In the genomic region with DNA sequence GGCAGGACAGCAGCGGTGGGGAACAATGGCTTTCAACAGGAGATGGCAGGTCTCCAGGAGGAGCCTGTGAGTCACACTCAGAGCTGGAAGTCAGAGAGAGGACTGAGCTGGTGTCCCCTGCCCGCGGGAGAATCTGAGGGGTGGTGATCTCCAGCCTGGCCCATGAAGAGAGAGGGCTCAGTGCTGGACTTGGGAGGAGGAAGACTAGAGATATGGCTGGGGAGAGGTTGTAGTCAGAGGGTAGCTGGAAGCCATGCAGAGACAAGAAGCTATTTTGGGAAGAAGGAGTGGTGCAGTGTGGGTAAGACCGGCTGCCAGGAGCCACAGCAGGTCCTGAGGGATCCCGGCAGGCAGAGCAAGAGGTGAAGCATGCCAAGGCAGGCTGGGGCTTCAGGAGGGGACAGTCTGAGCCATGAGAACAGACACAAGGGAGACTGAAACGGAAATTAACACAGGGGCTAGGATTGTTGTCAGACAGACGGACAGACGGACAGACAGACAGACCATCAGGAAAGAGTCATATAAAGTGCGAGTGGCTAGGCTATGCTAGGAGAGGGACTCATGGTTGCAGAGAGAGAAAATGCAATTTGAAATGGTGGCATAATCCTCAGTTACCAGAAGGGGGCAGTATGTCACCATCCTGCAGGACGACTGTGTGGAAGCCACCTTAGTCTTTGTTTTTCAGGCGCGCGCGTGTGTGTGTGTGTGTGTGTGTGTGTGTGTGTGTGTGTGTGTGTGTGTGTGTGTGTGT, we compare ENCODE assay signal across 9 mouse cellular contexts. TPM values are rescaled to one million over a fixed set of nuclear protein-coding genes. Genes with fewer than 3 reads are reported as not detected.
DNase-seq lines count a peak whose midpoint lies in the region; ATAC-seq and TF ChIP-seq lines count a peak whose summit lies in the region.
"Had no signal": no experiment of that assay in that cellular context is flagged by ENCODE, and none has a peak within 500 bp of the region (broad histone marks: within the 10 kb centered on the region; RNA-seq: fewer than 3 reads in every experiment).

No protein-coding gene starts in this region.

- peak; percentile 64 to 69 for DNase-seq in right cerebral cortex, postnatal 10 days (ENCODE audit: low spot score in 2 of 2)
- DNase-seq in right cerebral cortex, adult 18-20 months: no peak
- peak; percentile 79 for DNase-seq in embryonic facial prominence, embryonic 14.5 days (ENCODE audit: low spot score)
- DNase-seq in left cerebral cortex, postnatal 25 days (ENCODE audit: low spot score in 2 of 2): peak; percentile 46 to 65
- peak; percentile 77 for DNase-seq in midbrain, postnatal 0 days (ENCODE audit: low spot score)
- DNase-seq in urinary bladder, adult 2 months (ENCODE audit: low spot score): no peak

- no peak for TF ChIP-seq POLR2A in bone marrow, adult 2 months (IDR thresholded peaks at IDR 0.05; ENCODE audit: borderline replicate concordance, control insufficient read depth, low read depth, low read length)

- H3K4me2 ChIP-seq in embryonic facial prominence, embryonic 14.5 days (ENCODE audit: low read depth, low read length): no peak overlapping the region
- H3K4me2 ChIP-seq in heart, embryonic 14.5 days (ENCODE audit: low read length): peak overlapping the region; percentile 61
- no peak overlapping the region for H3K4me2 ChIP-seq in midbrain, postnatal 0 days (ENCODE audit: low read depth, low read length, poor library complexity, severe bottlenecking)

- WGBS in bone marrow, adult 2 months: 15% methylated on average over 14 of the region's 14 CpGs
- 22% methylated on average over 14 of the region's 14 CpGs for WGBS in embryonic facial prominence, embryonic 14.5 days
- 5% methylated on average over 14 of the region's 14 CpGs for WGBS in heart, embryonic 14.5 days
- 27% methylated on average over 10 of the region's 14 CpGs for WGBS in midbrain, postnatal 0 days

- no peaks in the 10 kb centered on the region for H3K36me3 ChIP-seq in embryonic facial prominence, embryonic 14.5 days (ENCODE audit: control insufficient read depth, insufficient read depth, low read length)
- no peaks in the 10 kb centered on the region for H3K36me3 ChIP-seq in heart, embryonic 14.5 days (ENCODE audit: control insufficient read depth, insufficient read depth, low read length)
- no peaks in the 10 kb centered on the region for H3K36me3 ChIP-seq in midbrain, postnatal 0 days (ENCODE audit: insufficient read depth, low read length)

- intact Hi-C loops in left cerebral cortex, postnatal 25 days (cut with DNase I): loop anchor here (1.0 to 2.0 kb wide), 2 partner anchors 45 to 71 kb away; no protein-coding TSS in a partner anchor

- no peaks in the 10 kb centered on the region for H3K27me3 ChIP-seq in embryonic facial prominence, embryonic 14.5 days (replicated peaks; ENCODE audit: control insufficient read depth, insufficient read depth, low read length)
- H3K27me3 ChIP-seq in heart, embryonic 14.5 days (ENCODE audit: control insufficient read depth, insufficient read depth, low read length): no peaks in the 10 kb centered on the region
- no peaks in the 10 kb centered on the region for H3K27me3 ChIP-seq in midbrain, postnatal 0 days (ENCODE audit: insufficient read depth, low read length)

- H3K9ac ChIP-seq in embryonic facial prominence, embryonic 14.5 days (ENCODE audit: low read depth, low read length): no peak overlapping the region
- peak overlapping the region; percentile 66 for H3K9ac ChIP-seq in heart, embryonic 14.5 days (ENCODE audit: low read length)
- no peak overlapping the region for H3K9ac ChIP-seq in midbrain, postnatal 0 days (replicated peaks; ENCODE audit: low read length, poor library complexity, severe bottlenecking)

- peak; percentile 83 for TF ChIP-seq CTCF in bone marrow, adult 2 months (IDR thresholded peaks at IDR 0.05; ENCODE audit: control insufficient read depth, insufficient read depth, low read length)
- TF ChIP-seq CTCF in midbrain, postnatal 0 days (IDR thresholded peaks at IDR 0.05): peak; percentile 89

- no peak overlapping the region for H3K4me3 ChIP-seq in bone marrow, adult 2 months (replicated peaks; ENCODE audit: control insufficient read depth, low read depth, low read length)
- H3K4me3 ChIP-seq in embryonic facial prominence, embryonic 14.5 days (ENCODE audit: low read depth, low read length): no peak overlapping the region
- H3K4me3 ChIP-seq in heart, embryonic 14.5 days (ENCODE audit: control insufficient read depth in 1 of 2, insufficient read depth in 1 of 2, low read depth in 1 of 2, low read length in 2 of 2): peak overlapping the region; percentile 18 to 20; a peak in 2 of 4 replicates
- H3K4me3 ChIP-seq in midbrain, postnatal 0 days (ENCODE audit: low read depth, low read length): no peak overlapping the region

- H3K4me1 ChIP-seq in bone marrow, adult 2 months (ENCODE audit: control insufficient read depth, insufficient read depth, low read length): no peaks in the 10 kb centered on the region; the same call in 1 of the 2 replicates
- no peaks in the 10 kb centered on the region; the same call in 1 of the 2 replicates for H3K4me1 ChIP-seq in embryonic facial prominence, embryonic 14.5 days (ENCODE audit: control insufficient read depth, insufficient read depth, low read length)
- peaks cover 32 to 35% of the 10 kb centered on the region in 2 experiments for H3K4me1 ChIP-seq in heart, embryonic 14.5 days (ENCODE audit: control insufficient read depth in 2 of 2, insufficient read depth in 2 of 2, low read length in 2 of 2)
- no peaks in the 10 kb centered on the region for H3K4me1 ChIP-seq in midbrain, postnatal 0 days (ENCODE audit: insufficient read depth, low read length)

- no peaks in the 10 kb centered on the region for H3K9me3 ChIP-seq in embryonic facial prominence, embryonic 14.5 days (ENCODE audit: control insufficient read depth, low read length)
- no peaks in the 10 kb centered on the region for H3K9me3 ChIP-seq in heart, embryonic 14.5 days (ENCODE audit: control insufficient read depth, low read length)
- H3K9me3 ChIP-seq in midbrain, postnatal 0 days (ENCODE audit: low read length): no peaks in the 10 kb centered on the region

- 0 out of 2 replicates have a peak, but pooled peaks have one; percentile 63 for ATAC-seq in embryonic facial prominence, embryonic 14.5 days (ENCODE audit: low read depth)
- peak; percentile 62 for ATAC-seq in heart, embryonic 14.5 days (ENCODE audit: insufficient number of reproducible peaks, insufficient read depth, low FRiP score, low read depth)
- no peak for ATAC-seq in midbrain, postnatal 0 days (ENCODE audit: low FRiP score)

- no peak overlapping the region for H3K27ac ChIP-seq in bone marrow, adult 2 months (ENCODE audit: control insufficient read depth, insufficient read depth, low read depth, low read length, poor library complexity)
- no peak overlapping the region for H3K27ac ChIP-seq in embryonic facial prominence, embryonic 14.5 days (replicated peaks; ENCODE audit: low read depth, low read length)
- H3K27ac ChIP-seq in heart, embryonic 14.5 days (replicated peaks in 1 of 2; ENCODE audit: control insufficient read depth in 1 of 2, insufficient read depth in 1 of 2, low read depth in 2 of 2, low read length in 2 of 2): peak overlapping the region; percentile 95 to 96
- H3K27ac ChIP-seq in midbrain, postnatal 0 days (ENCODE audit: low read depth, low read length): no peak overlapping the region

RNA-seq across cellular contexts. Expression of a gene that starts 4.2 kb away (rescaled TPM):
- polyA plus RNA-seq in bone marrow, adult 2 months (2011; ENCODE audit: insufficient read depth, insufficient read length, low replicate concordance, missing spikeins): not detected in 2 replicates
- 4.9 and 8.0 TPM in 2 replicates for polyA plus RNA-seq in embryonic facial prominence, embryonic 14.5 days (2014; fragmentation: Nextera tagmentation; extraction: Ambion mirVana)
- 57.1 and 59.9 TPM in 2 replicates for polyA plus RNA-seq in heart, embryonic 14.5 days (2014; fragmentation: Nextera tagmentation; extraction: Ambion mirVana)
- under 1 TPM; 0.11 TPM for total RNA-seq in left cerebral cortex, postnatal 25 days (2021)
- 0.05 TPM in 1 of 2 replicates, not detected in the other for total RNA-seq in midbrain, postnatal 0 days (2014; rRNA removed)
- not detected in 2 replicates for polyA plus RNA-seq in midbrain, postnatal 0 days (2015; fragmentation: Nextera tagmentation; extraction: Ambion mirVana)
- polyA plus RNA-seq in urinary bladder, adult 2 months (2012; rRNA removed): 0.11 and 0.22 TPM in 2 replicates
- polyA plus RNA-seq: intestine, embryonic 14.5 days had no signal

RNA-seq across cellular contexts. Expression of a gene that starts 42.1 kb away (rescaled TPM):
- 0.97 and 2.7 TPM in 2 replicates for polyA plus RNA-seq in bone marrow, adult 2 months (2011; ENCODE audit: insufficient read depth, insufficient read length, low replicate concordance, missing spikeins)
- polyA plus RNA-seq in embryonic facial prominence, embryonic 14.5 days (2014; fragmentation: Nextera tagmentation; extraction: Ambion mirVana): 9.8 and 11.3 TPM in 2 replicates
- 7.5 and 9.0 TPM in 2 replicates for polyA plus RNA-seq in heart, embryonic 14.5 days (2014; fragmentation: Nextera tagmentation; extraction: Ambion mirVana)
- total RNA-seq in left cerebral cortex, postnatal 25 days (2021): 10 to 100 TPM; 33.5 to 33.7 TPM
- total RNA-seq in midbrain, postnatal 0 days (2014; rRNA removed): 12.6 and 19.3 TPM in 2 replicates
- polyA plus RNA-seq in midbrain, postnatal 0 days (2015; fragmentation: Nextera tagmentation; extraction: Ambion mirVana): 6.8 and 9.0 TPM in 2 replicates
- polyA plus RNA-seq in urinary bladder, adult 2 months (2012; rRNA removed): 2.9 and 3.1 TPM in 2 replicates

RNA-seq across cellular contexts. Expression of a gene that starts 43.1 kb away (rescaled TPM):
- polyA plus RNA-seq in bone marrow, adult 2 months (2011; ENCODE audit: insufficient read depth, insufficient read length, low replicate concordance, missing spikeins): 6.4 and 19.5 TPM in 2 replicates
- polyA plus RNA-seq in embryonic facial prominence, embryonic 14.5 days (2014; fragmentation: Nextera tagmentation; extraction: Ambion mirVana): 1.7 and 2.4 TPM in 2 replicates
- 1.7 and 3.2 TPM in 2 replicates for polyA plus RNA-seq in heart, embryonic 14.5 days (2014; fragmentation: Nextera tagmentation; extraction: Ambion mirVana)
- 10 to 100 TPM; 14.2 to 16.1 TPM for total RNA-seq in left cerebral cortex, postnatal 25 days (2021)
- total RNA-seq in midbrain, postnatal 0 days (2014; rRNA removed): 1.7 and 1.9 TPM in 2 replicates
- 0.91 and 1.1 TPM in 2 replicates for polyA plus RNA-seq in midbrain, postnatal 0 days (2015; fragmentation: Nextera tagmentation; extraction: Ambion mirVana)
- polyA plus RNA-seq in urinary bladder, adult 2 months (2012; rRNA removed): 15.6 and 26.4 TPM in 2 replicates

Comparison
In these comparisons a context has a peak if more than half of its experiments do, and no peak if none do; other contexts are left out.
1. DNase-seq: peak in right cerebral cortex, postnatal 10 days (2 of 2), embryonic facial prominence, embryonic 14.5 days (single experiment), left cerebral cortex, postnatal 25 days (2 of 2) and midbrain, postnatal 0 days (single experiment); none in right cerebral cortex, adult 18-20 months (single experiment) and urinary bladder, adult 2 months (single experiment).
2. H3K27ac ChIP-seq: peak in heart, embryonic 14.5 days (2 of 2); none in bone marrow, adult 2 months (single experiment), embryonic facial prominence, embryonic 14.5 days (single experiment) and midbrain, postnatal 0 days (single experiment).
3. H3K4me3 ChIP-seq: peak in heart, embryonic 14.5 days (2 of 2); none in bone marrow, adult 2 months (single experiment), embryonic facial prominence, embryonic 14.5 days (single experiment) and midbrain, postnatal 0 days (single experiment).